Mouse (Mus musculus) G1E-ER4 (cell line): Measurements from ENCODE around the gene Tmtc1. TPM values are rescaled to one million over a fixed set of nuclear protein-coding genes. Genes with fewer than 3 reads are reported as not detected.

Source experiments
- GATA1 ChIP-seq: IDR thresholded peaks from one replicate; pipeline ENCODE4 v1.8.0; 2012; ENCODE audit warnings: low read length, inconsistent platforms
- polyA plus RNA-seq: library from polyadenylated mRNA; stranded (reverse); fragments of >175 nt; gene quantifications from 2 replicates; pipeline ENCODE4 v1.2.3, GENCODE M21; 2012

Tmtc1 gene
- polyA plus RNA-seq, 1 experiment = not detected

DNA sequence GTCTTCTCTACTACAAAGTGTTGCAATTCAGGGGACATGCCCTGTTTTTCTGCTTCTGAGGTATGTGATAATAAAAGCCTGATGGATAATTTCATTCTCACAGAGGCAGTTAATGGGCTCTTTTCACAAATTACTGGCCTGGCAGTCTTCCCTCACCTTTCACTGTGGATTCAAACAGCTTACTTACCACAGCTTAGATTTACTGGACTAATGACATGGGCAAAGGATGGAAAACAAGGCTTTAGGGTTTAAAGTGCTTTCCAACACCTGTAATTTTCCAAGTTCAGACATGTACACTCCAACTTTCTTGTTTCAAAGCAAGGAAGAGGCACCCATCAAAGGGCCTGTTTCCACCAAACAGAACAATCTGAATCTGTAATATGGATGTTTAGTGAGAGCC is 129.1 kb downstream of the Tmtc1 start:
- no peak for TF ChIP-seq GATA1

DNA sequence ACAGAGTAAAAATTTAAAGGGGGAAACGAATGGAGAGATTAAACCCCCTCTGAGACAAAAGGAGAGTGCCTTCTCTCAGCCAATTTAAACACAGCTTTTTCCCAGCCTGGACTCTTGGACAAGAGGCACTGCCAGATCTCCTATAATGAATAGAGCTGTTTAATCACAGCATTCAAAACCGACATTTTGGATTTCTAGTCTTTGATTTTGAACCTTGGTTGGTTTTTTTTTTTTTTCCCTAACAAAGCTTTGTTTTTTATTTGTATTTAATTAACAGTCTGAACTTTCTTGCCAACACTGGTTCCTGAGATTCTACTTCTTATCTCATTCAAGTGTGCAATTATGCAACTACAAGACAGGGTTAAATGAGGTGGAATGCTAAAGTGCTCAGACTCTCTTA is 133.2 kb downstream of the Tmtc1 start:
- no peak for TF ChIP-seq GATA1

DNA sequence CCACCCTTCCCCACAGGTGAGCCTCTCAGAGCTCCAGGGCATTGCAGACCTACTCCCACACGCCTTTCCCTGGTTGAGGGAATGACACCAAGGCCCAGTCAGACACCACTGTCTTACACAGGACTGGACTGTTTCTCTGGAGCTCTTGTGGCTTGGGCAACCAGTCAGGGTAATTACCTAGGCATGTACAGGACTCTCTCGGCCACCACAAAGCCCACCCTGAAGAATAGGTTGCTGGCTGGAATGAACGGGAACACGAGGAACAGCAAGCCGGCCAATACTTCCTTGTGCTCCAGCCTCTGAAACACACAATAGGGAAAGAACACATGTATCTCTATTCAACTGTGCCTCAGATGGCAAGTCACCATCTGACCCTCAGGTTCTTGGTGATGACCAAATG is 138.4 kb downstream of the Tmtc1 start:
- TF ChIP-seq GATA1 = no peak

DNA sequence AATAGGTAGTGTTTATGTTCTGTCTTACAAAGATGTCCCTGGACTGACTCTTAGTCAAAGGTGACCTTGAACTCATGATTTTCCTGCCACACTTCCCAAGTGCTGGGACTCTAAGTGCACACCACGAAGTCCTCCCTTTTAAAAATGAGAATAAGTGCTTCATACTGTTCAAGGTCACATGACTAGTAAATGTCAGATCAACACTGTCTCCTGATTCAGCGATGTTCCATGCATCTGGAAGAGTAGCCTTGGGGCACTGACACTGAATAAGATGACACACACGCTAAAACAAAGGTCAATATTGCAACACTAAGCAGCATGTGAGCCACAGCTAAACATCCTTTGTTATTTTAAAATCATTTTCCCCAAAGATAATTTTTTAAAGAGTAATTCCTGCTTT is 139.0 kb downstream of the Tmtc1 start:
- no peak for TF ChIP-seq GATA1

DNA sequence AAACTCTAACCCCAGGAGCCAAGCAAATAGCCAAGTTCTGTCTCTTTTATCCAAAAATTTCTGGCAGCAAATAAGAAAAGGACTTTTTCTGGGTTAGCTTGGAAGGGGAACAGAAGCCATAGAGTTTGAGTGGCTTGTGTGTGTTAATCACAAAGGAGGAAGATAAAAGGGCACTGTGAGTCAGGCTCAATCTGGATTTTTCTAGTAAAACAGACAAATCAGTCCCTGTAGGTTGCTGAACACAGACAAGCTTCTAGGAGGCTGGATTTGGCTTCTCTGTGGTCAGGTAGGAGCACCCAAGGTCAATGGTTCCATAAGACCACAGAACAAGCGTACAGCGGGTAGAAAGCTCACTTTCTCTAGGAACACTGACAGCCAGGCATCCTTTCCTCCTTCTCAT is 141.9 kb downstream of the Tmtc1 start:
- TF ChIP-seq GATA1 = no peak

DNA sequence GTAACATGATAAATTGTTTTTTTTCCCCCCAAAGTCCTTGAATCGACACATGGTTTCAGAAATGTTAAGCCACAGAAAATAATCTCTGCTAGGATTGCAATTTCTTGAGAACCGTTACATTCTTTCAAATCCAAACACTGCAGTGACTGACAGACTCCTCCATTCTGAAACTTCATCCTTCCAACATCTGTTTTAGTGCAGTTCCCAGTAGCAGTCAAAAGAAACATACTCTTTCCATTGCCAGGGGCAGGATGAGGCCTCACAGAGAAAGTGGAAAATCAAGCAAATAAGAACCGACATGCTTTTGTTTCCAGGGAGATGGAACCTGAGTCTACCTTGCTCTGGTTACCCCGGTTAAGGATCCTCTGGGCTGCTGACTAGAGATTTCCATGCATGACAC is 147.1 kb downstream of the Tmtc1 start:
- no peak for TF ChIP-seq GATA1

DNA sequence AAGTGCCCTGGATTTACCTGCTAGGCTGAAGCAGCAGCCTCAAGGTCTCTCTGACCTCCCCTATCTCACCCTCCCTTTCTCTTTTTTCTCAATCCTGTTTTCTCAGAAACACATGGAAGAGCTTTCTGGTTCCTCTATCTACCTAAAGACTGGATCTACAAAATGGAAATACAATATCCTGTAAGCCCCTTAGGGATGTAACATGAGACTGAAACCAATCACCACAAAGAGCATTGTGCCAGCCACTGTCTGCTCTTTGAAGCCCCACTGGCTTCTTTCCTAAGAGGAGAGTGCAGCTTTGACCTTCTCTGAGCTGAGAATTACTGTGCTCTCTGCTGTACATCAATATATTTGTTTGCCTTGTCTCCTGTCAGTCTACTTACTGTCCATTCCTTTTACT is 147.8 kb downstream of the Tmtc1 start:
- no peak for TF ChIP-seq GATA1

DNA sequence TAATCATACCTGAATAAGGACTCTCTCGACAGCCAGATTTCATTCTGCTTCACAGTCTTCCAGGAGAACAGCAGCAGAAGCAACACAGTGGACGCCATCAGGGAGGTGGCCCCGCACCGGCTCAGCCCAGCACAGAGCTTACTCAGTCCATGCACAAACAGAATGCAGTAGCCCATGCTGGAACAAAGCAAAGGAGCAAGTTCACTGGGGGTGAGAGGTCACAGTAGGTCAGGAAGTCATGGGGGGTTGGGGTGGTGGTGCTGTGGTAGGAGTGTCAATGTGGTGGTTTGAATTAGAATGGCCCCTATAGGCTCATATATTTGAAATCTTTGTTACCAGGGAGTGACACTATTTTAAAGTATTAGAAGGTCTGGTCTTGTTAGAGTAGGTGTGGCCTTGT is 149.7 kb downstream of the Tmtc1 start:
- TF ChIP-seq GATA1 = no peak

DNA sequence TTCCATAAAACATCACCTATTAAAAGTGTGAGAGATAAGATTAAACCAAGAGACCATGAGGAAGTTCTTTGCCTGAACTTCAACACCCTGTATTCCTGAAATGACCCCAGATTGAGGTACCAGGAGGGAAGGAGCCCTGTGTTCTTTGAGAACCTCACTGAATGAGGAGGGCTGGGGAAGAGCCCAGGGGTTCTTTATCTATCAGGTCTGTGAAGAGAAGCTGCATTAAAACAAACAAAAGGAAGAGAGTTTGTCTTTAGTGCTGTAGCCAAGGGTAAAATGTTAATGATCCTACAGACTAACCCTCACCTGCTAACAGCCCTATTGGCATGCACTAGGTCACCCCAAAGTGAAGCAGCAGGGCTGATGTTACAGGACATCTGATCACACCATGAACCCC is 153.3 kb downstream of the Tmtc1 start:
- no peak for TF ChIP-seq GATA1

DNA sequence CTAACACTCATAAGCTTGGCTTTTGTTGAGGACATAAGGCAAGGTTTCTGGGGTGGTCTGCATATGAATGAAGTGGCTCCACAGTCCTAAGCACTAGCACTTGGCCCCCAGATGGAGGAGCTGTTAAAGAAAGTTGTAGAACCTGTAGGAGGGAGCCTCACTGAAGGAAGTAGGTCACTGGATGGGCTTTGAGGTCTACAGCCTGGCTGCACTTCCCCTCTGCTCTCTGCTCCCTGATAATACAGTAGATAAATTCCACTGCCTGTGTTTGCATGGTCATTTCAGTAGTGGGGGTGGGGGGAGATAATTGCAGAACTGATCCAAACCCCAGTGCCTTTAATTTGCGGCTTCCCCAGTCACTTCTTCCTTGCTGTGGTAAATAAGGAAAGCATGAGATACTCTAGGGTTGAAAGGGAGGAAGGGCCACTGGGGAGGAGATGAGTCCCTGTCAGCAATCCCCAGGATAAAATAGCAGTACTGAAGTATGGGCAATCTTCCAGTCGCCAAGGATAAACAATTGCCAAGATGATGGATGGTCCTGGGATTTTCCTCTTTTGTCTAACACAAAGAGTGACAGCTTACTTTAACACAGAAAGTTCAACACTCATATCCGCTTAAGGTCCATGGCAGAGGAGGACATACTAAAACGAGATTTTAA is 160.8 kb downstream of the Tmtc1 start:
- no peak for TF ChIP-seq GATA1

DNA sequence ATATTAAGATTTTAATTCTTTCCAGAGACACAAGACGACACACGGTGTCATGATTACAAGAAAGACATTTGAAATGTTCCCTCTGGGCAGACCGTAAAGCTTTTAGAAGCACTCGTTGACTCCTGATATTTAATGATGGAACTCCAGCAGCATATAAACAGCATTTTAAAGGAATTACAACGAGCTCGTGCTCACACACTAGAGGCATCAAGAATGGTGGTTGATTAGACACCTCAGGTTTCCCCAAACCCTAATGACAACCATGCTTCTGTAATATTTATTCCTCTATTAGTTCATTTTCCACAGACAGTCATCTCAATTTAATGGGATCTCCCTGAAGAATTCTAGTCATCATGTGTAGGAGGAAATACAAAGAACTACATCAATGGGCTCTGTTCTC is 164.9 kb downstream of the Tmtc1 start:
- TF ChIP-seq GATA1 = no peak

DNA sequence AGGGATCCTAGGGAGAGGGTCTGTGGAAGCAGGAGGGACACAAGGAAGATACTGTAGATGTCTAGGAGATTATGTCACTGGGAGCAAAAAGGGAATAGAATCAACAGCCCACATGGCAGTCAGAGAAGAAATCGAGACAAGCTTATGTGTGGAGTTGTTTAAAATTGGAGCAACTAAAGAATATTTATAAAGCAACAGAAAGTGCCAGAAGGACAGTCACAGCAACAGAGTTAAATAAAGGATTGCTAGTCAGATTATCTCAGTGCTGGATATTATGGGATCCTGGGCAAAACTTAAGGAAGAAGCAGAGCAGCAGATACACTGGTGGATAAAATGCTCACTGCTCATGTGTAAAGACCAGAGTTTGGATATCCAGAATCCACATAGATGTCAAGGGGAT is 167.8 kb downstream of the Tmtc1 start:
- TF ChIP-seq GATA1 = no peak

DNA sequence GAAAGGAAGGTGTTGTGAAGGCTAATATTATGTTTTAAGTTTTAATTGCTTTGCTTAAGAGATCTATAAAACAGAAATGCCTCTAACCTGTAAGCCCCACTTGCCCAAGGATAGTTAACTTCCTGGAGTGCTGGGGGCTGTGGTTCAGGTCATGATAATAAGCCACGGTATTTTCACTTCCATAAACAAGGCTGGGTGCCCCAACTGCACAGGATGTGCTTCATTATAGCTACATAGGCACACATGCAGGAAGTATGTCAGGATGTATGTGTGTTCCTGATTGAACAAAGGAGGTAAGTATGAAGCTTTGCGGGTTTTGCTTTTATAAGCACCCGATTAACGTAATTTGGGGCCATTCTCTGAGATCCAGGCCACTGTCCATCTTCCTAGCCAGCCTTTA is 169.1 kb downstream of the Tmtc1 start:
- TF ChIP-seq GATA1 = no peak

DNA sequence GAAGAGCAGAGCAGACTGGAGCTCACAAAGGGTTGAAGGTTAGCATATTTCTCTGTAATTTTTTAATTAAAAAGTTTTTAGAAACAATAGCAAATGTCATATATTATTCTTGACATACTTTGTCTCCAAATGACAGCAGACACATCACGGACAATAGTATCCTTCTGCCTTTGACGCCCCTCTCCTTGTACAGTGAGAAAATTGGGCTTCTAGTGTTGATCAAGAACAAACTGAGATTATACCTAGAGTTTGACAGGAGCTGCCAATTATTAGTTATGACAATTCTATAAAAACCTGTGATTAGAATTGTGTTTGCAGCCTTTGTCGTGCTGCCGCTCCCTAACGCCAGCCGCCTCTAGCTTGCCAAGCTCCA is 183.5 kb downstream of the Tmtc1 start:
- TF ChIP-seq GATA1 = no peak

DNA sequence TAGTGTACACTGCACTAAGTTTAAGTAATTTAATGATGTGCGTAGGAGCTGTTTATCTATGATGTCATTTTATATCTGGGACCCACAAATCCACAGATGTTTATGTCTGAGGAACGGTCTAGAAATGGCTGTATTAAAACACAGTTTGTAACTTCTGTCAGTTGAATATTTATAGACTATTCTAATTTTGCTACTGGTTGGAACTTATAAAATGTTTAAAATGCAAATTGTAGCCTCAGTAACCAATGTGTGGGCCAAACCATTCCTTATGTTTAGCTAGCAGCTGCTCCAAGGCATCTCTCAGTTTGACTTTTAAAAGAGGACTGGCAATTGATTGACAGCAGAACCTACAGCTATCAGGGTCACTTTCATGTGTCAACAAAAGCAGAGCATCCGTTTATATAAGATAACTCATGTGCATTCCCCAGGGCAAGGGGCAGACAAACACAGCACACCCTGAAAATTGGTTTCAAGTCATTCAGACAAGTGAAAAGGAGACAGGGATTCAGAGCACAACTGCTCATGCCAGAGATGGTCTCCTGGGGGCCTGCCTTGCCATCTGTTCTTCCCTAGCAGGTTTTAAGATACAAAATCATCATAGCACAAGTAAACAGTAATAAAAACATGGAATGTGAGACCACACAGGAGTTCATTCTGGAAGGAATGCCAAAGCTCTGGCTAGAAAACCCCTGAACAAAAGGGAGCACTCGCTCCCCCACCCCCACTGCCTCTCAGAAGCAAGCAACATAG is 184.0 kb downstream of the Tmtc1 start:
- TF ChIP-seq GATA1 = no peak

DNA sequence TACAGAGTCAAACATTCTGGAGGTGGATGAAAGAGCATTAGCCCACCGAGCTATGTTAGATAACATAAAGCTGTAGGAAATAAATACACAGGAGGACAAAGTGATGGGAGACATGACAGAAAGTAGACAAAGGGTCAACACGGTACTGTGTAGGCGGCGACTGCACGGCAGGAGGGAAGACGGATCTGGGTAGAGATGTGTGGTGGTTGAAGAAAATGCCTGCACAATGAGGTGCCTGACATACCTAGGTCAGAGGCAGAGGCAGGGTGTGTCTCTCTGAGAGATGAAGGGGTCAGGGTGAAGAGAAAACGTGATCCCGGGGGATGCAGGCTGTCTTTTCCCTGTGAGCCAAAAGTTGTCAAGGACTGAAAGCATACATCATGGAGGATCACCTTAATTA is 185.1 kb downstream of the Tmtc1 start:
- no peak for TF ChIP-seq GATA1

DNA sequence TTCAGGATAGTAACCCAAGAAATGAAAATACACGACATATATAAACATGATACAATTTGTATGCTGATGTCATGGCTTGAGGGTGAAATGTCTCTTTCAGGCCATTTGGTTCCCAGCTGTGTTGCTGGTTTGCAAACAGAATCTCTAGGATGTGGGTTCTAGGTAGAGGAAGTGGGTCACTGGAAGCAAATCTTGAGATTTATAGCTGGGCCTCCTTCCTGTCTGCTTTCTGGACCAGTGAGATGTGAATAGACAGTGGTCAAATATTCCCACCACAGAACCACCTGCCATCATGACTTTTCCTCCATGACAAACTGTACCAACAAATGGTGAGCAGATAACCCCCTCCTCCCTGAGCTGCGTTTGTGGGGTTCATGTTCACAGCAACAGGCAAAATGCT is 186.4 kb downstream of the Tmtc1 start:
- TF ChIP-seq GATA1 = no peak
